Mouse (Mus musculus) testis, adult 2 months (tissue): Measurements from ENCODE around the gene Utp4.

Experiments used
- CTCF ChIP-seq: fragments of 200-500 bp; IDR thresholded peaks from 2 replicates; pipeline ENCODE4 v1.5.1; 2012; ENCODE audit warnings: low read depth, mild to moderate bottlenecking, inconsistent platforms, low read length, moderate library complexity; ENCODE audit not compliant: control insufficient read depth, insufficient read depth, insufficient replicate concordance
- POLR2A ChIP-seq: fragments of 200-500 bp; IDR thresholded peaks from 2 replicates; pipeline ENCODE4 v1.6.1; 2012; ENCODE audit warnings: low read depth, mild to moderate bottlenecking, inconsistent platforms, low read length, moderate library complexity; ENCODE audit not compliant: control insufficient read depth

GRCm38 (mm10) chr8:106906635-106907034 lies 13.2 kb downstream of the Utp4 start:
- TF ChIP-seq CTCF (no peak), POLR2A (no peak)
